ENCODE assay signal across 10 mouse cellular contexts in the genomic region with DNA sequence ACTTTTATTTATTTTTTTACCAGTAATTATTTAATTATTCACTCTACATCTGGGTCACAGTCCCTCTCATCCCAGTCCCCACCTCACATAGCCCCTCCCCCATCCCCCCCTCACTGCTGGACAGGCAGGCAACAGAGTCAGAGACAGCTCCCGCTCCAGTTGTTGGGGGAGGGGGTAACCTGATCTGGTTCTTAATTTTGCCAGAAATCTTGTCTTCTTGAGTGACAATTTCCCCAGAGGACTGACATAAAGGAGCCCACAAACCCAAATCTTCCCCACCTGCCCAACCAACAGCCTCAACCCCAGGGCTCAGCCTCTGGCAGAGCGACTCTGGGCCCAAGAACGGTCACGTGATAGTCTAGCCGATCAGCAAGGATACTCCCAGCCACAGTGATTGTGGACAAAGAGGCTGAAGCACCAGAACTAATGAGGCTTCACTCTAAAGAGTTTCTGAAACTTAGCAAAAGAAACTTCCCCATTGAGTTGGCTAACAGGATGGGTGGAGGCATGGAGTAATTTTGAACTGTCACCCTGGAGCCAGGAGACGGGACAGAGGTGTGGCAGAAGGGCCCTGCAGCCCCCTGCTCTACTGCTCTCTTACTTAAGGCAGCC. TPM values are rescaled to one million over a fixed set of nuclear protein-coding genes. Genes with fewer than 3 reads are reported as not detected.
DNase-seq lines count a peak whose midpoint lies in the region; ATAC-seq and TF ChIP-seq lines count a peak whose summit lies in the region.
"Had no signal": no experiment of that assay in that cellular context is flagged by ENCODE, and none has a peak within 500 bp of the region (broad histone marks: within the 10 kb centered on the region; RNA-seq: fewer than 3 reads in every experiment).

No protein-coding gene starts in this region.

- no peaks in the 10 kb centered on the region for H3K27me3 ChIP-seq in forebrain, embryonic 10.5 days (ENCODE audit: poor library complexity, severe bottlenecking)
- H3K27me3 ChIP-seq in forebrain, embryonic 16.5 days (replicated peaks; ENCODE audit: control insufficient read depth, insufficient read depth, low read length) = no peaks in the 10 kb centered on the region
- no peaks in the 10 kb centered on the region for H3K27me3 ChIP-seq in liver, adult 2 months (ENCODE audit: control insufficient read depth, insufficient read depth, low read length)
- peaks cover 10% of the 10 kb centered on the region for H3K27me3 ChIP-seq in liver, embryonic 12.5 days (replicated peaks)
- H3K27me3 ChIP-seq in liver, postnatal 0 days (ENCODE audit: insufficient read depth, low read length) = no peaks in the 10 kb centered on the region
- H3K27me3 ChIP-seq in stomach, postnatal 0 days (ENCODE audit: control insufficient read depth, insufficient read depth, low read length) = no peaks in the 10 kb centered on the region

- no peak for TF ChIP-seq CTCF in liver, adult 2 months (IDR thresholded peaks at IDR 0.05; ENCODE audit: low read depth, low read length)
- TF ChIP-seq CTCF in liver, postnatal 0 days (IDR thresholded peaks at IDR 0.05; ENCODE audit: low read depth) = no peak
- TF ChIP-seq CTCF in stomach, postnatal 0 days (IDR thresholded peaks at IDR 0.05; ENCODE audit: low read depth) = no peak

- peak; percentile 26 for DNase-seq in forebrain, embryonic 10.5 days (ENCODE audit: extremely low spot score, low spot score)
- no peak for DNase-seq in liver, adult 2 months (ENCODE audit: extremely low read depth, low read depth, low spot score)
- peak; percentile 33 for DNase-seq in ZHBTc4 (ENCODE audit: low read depth, low spot score)
- no peak for DNase-seq in liver, postnatal 0 days
- no peak for DNase-seq in stomach, postnatal 0 days (ENCODE audit: low spot score)
- DNase-seq: gastrocnemius, postnatal 36 days had no signal

- H3K27ac ChIP-seq in forebrain, embryonic 10.5 days = peak overlapping the region; percentile 68
- no peak overlapping the region for H3K27ac ChIP-seq in forebrain, embryonic 16.5 days (ENCODE audit: low read length)
- peak overlapping the region; percentile 46 for H3K27ac ChIP-seq in liver, adult 2 months (replicated peaks; ENCODE audit: insufficient read depth, low read depth, low read length)
- H3K27ac ChIP-seq in liver, embryonic 12.5 days = no peak overlapping the region
- peak overlapping the region; percentile 84 for H3K27ac ChIP-seq in liver, postnatal 0 days (ENCODE audit: low read depth)
- no peak overlapping the region for H3K27ac ChIP-seq in stomach, postnatal 0 days (replicated peaks)

- no peak overlapping the region for H3K4me3 ChIP-seq in forebrain, embryonic 10.5 days
- H3K4me3 ChIP-seq in forebrain, embryonic 16.5 days (replicated peaks; ENCODE audit: low read length) = no peak overlapping the region
- no peak overlapping the region for H3K4me3 ChIP-seq in liver, adult 2 months (ENCODE audit: insufficient read depth, low read depth, low read length)
- no peak overlapping the region for H3K4me3 ChIP-seq in liver, embryonic 12.5 days
- H3K4me3 ChIP-seq in liver, postnatal 0 days (ENCODE audit: low read depth, low read length) = no peak overlapping the region
- H3K4me3 ChIP-seq in stomach, postnatal 0 days (ENCODE audit: low read depth, low read length) = no peak overlapping the region

- H3K4me1 ChIP-seq in forebrain, embryonic 10.5 days = peaks cover 51% of the 10 kb centered on the region
- H3K4me1 ChIP-seq in forebrain, embryonic 16.5 days (replicated peaks; ENCODE audit: control insufficient read depth, insufficient read depth, low read length) = no peaks in the 10 kb centered on the region
- H3K4me1 ChIP-seq in liver, adult 2 months (ENCODE audit: control insufficient read depth, insufficient read depth, low read length) = peaks cover 43% of the 10 kb centered on the region
- H3K4me1 ChIP-seq in liver, embryonic 12.5 days = peaks cover 57% of the 10 kb centered on the region
- peaks cover 95% of the 10 kb centered on the region for H3K4me1 ChIP-seq in liver, postnatal 0 days (ENCODE audit: insufficient read depth)
- H3K4me1 ChIP-seq in stomach, postnatal 0 days (replicated peaks; ENCODE audit: control insufficient read depth, insufficient read depth) = no peaks in the 10 kb centered on the region; the same call in 1 of the 2 replicates

- no peak overlapping the region for H3K9ac ChIP-seq in forebrain, embryonic 16.5 days (replicated peaks; ENCODE audit: low read depth, low read length)
- no peak overlapping the region for H3K9ac ChIP-seq in liver, adult 2 months (ENCODE audit: low read depth, low read length)
- H3K9ac ChIP-seq in liver, embryonic 12.5 days = no peak overlapping the region
- no peak overlapping the region for H3K9ac ChIP-seq in liver, postnatal 0 days (replicated peaks)
- no peak overlapping the region for H3K9ac ChIP-seq in stomach, postnatal 0 days (ENCODE audit: low read length)

- peaks cover 50% of the 10 kb centered on the region for H3K79me2 ChIP-seq in liver, adult 2 months (ENCODE audit: control insufficient read depth, insufficient read depth, low read length)

- H3K9me3 ChIP-seq in forebrain, embryonic 10.5 days = no peaks in the 10 kb centered on the region
- no peaks in the 10 kb centered on the region for H3K9me3 ChIP-seq in forebrain, embryonic 16.5 days (ENCODE audit: control insufficient read depth, low read length)
- no peaks in the 10 kb centered on the region for H3K9me3 ChIP-seq in liver, embryonic 12.5 days (replicated peaks)
- H3K9me3 ChIP-seq in liver, postnatal 0 days (ENCODE audit: low read length) = no peaks in the 10 kb centered on the region
- H3K9me3 ChIP-seq in stomach, postnatal 0 days (ENCODE audit: control insufficient read depth, low read length) = no peaks in the 10 kb centered on the region

- ATAC-seq in forebrain, embryonic 16.5 days = no peak
- ATAC-seq in liver, embryonic 12.5 days = no peak
- peak; percentile 25; the same call in 1 of the 2 replicates for ATAC-seq in liver, postnatal 0 days
- no peak for ATAC-seq in stomach, postnatal 0 days (ENCODE audit: low FRiP score, low TSS enrichment)
- ATAC-seq in erythroid progenitor cell, adult 5-6 weeks (replicated peaks; ENCODE audit: low FRiP score, poor library complexity, severe bottlenecking) = no peak
- ATAC-seq: intestine, postnatal 0 days had no signal

- 46% methylated on average over 6 of the region's 6 CpGs for WGBS in forebrain, embryonic 10.5 days
- WGBS in forebrain, embryonic 16.5 days = 23% methylated on average over 6 of the region's 6 CpGs
- 60% methylated on average over 6 of the region's 6 CpGs for WGBS in liver, adult 2 months
- WGBS in liver, embryonic 12.5 days (ENCODE audit: insufficient replicate concordance) = 45% methylated on average over 6 of the region's 6 CpGs
- 51% methylated on average over 6 of the region's 6 CpGs for WGBS in liver, postnatal 0 days (ENCODE audit: insufficient replicate concordance)
- 61% methylated on average over 6 of the region's 6 CpGs for WGBS in stomach, postnatal 0 days

- no peak for TF ChIP-seq EP300 in liver, postnatal 0 days (IDR thresholded peaks at IDR 0.05; ENCODE audit: low read depth)
- TF ChIP-seq EP300 in stomach, postnatal 0 days (optimal IDR thresholded peaks at IDR 0.05) = no peak

- H3K4me2 ChIP-seq in forebrain, embryonic 16.5 days (ENCODE audit: low read length) = no peak overlapping the region
- H3K4me2 ChIP-seq in liver, embryonic 12.5 days = no peak overlapping the region
- peak overlapping the region; percentile 40 for H3K4me2 ChIP-seq in liver, postnatal 0 days (ENCODE audit: low read depth, low read length)
- H3K4me2 ChIP-seq in stomach, postnatal 0 days (replicated peaks; ENCODE audit: low read depth) = no peak overlapping the region

- TF ChIP-seq POLR2A in liver, adult 2 months (IDR thresholded peaks at IDR 0.05; ENCODE audit: extremely low read depth, insufficient read depth, low read length) = no peak

- H3K36me3 ChIP-seq in forebrain, embryonic 10.5 days (replicated peaks) = peaks cover 8% of the 10 kb centered on the region
- H3K36me3 ChIP-seq in forebrain, embryonic 16.5 days (ENCODE audit: control insufficient read depth, insufficient read depth) = no peaks in the 10 kb centered on the region; the same call in 1 of the 2 replicates
- peaks cover 2% of the 10 kb centered on the region; the same call in 1 of the 2 replicates for H3K36me3 ChIP-seq in liver, adult 2 months (ENCODE audit: control insufficient read depth, insufficient read depth, low read length)
- 0 out of 2 replicates have a peak, but pooled peaks cover 4% of the 10 kb centered on the region for H3K36me3 ChIP-seq in liver, embryonic 12.5 days
- peaks cover 17% of the 10 kb centered on the region for H3K36me3 ChIP-seq in liver, postnatal 0 days (replicated peaks; ENCODE audit: insufficient read depth, low read length)
- H3K36me3 ChIP-seq in stomach, postnatal 0 days (ENCODE audit: control insufficient read depth, insufficient read depth, low read length) = no peaks in the 10 kb centered on the region

RNA-seq across cellular contexts. Expression of a gene that starts 22.3 kb away (rescaled TPM):
- polyA plus RNA-seq in forebrain, embryonic 10.5 days (2016; fragmentation: Nextera tagmentation; extraction: Ambion mirVana) = 17.6 and 18.3 TPM in 2 replicates
- 120 and 128 TPM in 2 replicates for polyA plus RNA-seq in forebrain, embryonic 16.5 days (2015; fragmentation: Nextera tagmentation; extraction: Ambion mirVana)
- 37.1 and 37.7 TPM in 2 replicates for total RNA-seq in liver, adult 2 months (2014; rRNA removed)
- polyA plus RNA-seq in liver, adult 2 months (2012; rRNA removed) = 22.6 and 26.1 TPM in 2 replicates
- 13.8 and 15.1 TPM in 2 replicates for polyA plus RNA-seq in liver, embryonic 12.5 days (2016; fragmentation: Nextera tagmentation; extraction: Ambion mirVana)
- polyA plus RNA-seq in liver, postnatal 0 days (2015; fragmentation: Nextera tagmentation; extraction: Ambion mirVana) = 29.7 and 31.8 TPM in 2 replicates
- polyA plus RNA-seq in stomach, postnatal 0 days (2015; fragmentation: Nextera tagmentation; extraction: Ambion mirVana) = 9.9 and 10.9 TPM in 2 replicates
- total RNA-seq in erythroid progenitor cell, adult 5-6 weeks (2015; ENCODE audit: low replicate concordance) = 6.8 and 9.6 TPM in 2 replicates
- total RNA-seq in erythroid progenitor cell, adult 5-6 weeks (2017; ENCODE audit: low replicate concordance) = 3.9 and 6.7 TPM in 2 replicates

Comparison
In these comparisons a context has a peak if more than half of its experiments do, and no peak if none do; other contexts are left out.
1. H3K27ac ChIP-seq: peak in forebrain, embryonic 10.5 days (single experiment), liver, adult 2 months (single experiment) and liver, postnatal 0 days (single experiment); none in forebrain, embryonic 16.5 days (single experiment), liver, embryonic 12.5 days (single experiment) and stomach, postnatal 0 days (single experiment).
2. DNase-seq: peak in forebrain, embryonic 10.5 days (single experiment) and ZHBTc4 (single experiment); none in liver, adult 2 months (single experiment), liver, postnatal 0 days (single experiment) and stomach, postnatal 0 days (single experiment).